Mouse (Mus musculus) heart, adult 8-10 months (tissue): Measurements from ENCODE around the gene Tcf19. TPM values are rescaled to one million over a fixed set of nuclear protein-coding genes. Genes with fewer than 3 reads are reported as not detected.

Experiments
- DNase-seq: peaks from one replicate; pipeline ENCODE4 v3.0.0; 2022; ENCODE audit warnings: low spot score
- total RNA-seq, 4 experiments: library from RNA; stranded (reverse); gene quantifications; 2 replicates each; pipeline ENCODE4 v1.2.4; 2022

The Tcf19 gene
- total RNA-seq: 1 to 10 TPM; 2.1 to 3.3 (median 2.4) TPM

GRCm38 (mm10) chr17:35516652-35517500 is at the start of gene Tcf19, which contains the start of gene Cchcr1:
TSS of gene Tcf19 (minus strand) at chr17:35516824.
TSS of gene Cchcr1 (plus strand) at chr17:35517100.
- peak; percentile 96 for DNase-seq

- no peak for DNase-seq
Measured at GRCm38 (mm10) chr17:35558216-35558615, 41.6 kb upstream of the Tcf19 start.

DNA sequence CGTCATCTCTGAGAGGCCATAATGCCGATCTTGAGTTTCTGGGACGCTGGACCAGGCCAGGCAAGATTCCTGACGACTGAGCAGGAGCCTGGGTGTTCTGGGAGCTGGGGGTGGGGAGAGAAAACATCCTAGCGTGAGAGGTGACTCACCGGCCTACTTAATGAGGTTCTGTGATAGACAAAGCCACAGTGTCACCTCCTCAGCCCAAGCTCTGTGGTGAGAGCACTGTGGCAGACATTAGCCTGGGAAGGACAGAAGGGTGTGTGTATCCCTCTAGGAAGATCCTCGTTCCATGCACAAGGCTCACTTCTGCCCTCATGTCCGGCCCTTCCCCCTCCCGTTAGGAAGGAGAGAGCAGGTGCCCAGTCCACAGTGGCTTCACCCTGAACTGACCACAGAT is 40.7 kb upstream of the Tcf19 start:
- no peak for DNase-seq

GRCm38 (mm10) chr17:35556812-35557211 is 40.2 kb upstream of the Tcf19 start:
- DNase-seq: no peak

- no peak for DNase-seq
Measured at GRCm38 (mm10) chr17:35556186-35556765, 39.7 kb upstream of the Tcf19 start.

GRCm38 (mm10) chr17:35554761-35555397 is 38.3 kb upstream of the Tcf19 start:
- DNase-seq: no peak

- DNase-seq: no peak
Measured at GRCm38 (mm10) chr17:35554321-35554720, 37.7 kb upstream of the Tcf19 start.

DNA sequence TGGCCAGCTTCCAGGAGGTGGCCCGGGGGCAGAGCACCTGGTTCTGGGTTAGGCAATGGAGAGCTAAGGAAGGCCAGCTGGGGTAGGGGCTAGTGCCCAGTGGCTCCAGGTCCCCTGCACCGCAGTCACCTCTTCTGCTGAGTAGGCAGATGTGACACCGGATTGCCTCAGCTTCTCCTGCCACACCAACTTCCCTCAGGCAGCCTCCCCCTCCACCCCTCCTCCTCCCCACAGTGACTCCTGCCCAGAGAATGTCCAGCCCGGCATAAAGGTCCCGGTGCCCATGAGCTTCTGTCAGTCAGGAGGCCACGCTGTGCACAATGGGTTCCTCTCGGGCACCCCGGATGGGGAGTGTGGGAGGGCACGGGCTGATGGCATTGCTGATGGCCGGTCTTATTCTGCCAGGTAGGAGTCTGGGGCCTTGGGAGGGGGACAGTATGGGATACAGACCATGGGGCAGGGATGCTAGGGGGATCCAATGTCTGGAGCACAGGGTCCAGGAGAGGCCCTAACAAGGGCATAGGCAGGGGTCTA is 35.3 kb upstream of the Tcf19 start, which contains the start of gene Cdsn:
Cdsn (plus strand) TSS at position 248 of the 534 bp plus-strand sequence.
- no peak for DNase-seq

DNA sequence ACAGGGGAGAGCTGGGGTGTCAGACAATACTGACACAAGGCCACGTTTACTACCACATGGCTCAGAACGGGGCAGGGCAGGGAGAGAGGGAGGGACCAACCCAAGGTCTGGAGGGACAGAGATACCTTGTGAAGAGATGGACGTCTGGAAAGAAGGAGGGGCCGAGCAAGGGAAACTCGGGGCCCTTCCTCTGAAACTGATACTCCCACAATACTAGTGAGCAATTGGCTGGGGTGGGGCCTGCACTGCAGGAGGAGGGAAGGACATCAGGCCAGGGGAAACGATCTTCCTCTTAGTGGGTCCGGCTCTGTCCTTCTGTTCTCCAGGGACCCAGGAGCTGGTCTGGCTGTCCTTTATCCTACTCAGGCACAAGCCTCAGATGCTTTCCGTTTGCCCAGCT is 34.2 kb upstream of the Tcf19 start:
- DNase-seq: no peak

DNA sequence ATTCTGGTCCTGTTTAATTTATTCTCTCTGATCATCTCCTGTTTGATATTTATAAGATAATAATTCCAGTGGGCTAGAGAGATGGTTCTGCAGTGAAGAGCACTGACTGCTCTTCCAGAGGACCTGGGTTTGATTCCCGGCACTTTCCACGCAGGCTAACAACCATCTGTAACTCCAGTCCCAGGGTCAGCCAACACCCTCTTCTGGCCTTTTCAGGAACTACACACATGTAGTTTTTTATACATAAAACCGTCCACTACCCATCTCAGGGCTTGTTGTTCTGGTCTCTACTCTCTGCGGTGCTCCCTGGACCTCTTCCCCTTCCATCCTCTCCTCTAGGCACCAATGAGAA is 33.5 kb upstream of the Tcf19 start:
- no peak for DNase-seq

- peak; percentile 79 for DNase-seq
Measured at GRCm38 (mm10) chr17:35549437-35550142, 33.0 kb upstream of the Tcf19 start.

DNA sequence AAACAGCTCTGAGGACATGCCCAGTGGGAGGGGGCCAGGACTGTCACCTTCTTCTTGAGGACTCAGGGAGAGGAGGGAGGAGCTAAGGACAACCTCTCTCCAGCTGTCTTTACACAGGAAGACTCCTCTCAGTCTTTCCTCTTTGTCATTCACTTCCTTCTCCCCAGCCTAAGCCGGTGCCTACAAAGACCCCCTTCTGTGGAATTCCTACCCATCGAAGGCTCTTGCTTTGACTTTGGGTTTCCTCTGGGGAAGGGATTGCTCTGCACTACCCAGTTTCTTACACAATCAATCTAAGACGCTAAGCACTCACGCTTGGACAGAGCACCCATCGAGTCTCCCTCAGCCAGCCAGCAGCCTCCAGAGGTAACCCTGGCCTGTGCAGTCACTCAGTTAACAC is 32.0 kb upstream of the Tcf19 start:
- DNase-seq: no peak

GRCm38 (mm10) chr17:35547465-35547864 is 30.8 kb upstream of the Tcf19 start:
- no peak for DNase-seq

GRCm38 (mm10) chr17:35544680-35545079 is 28.1 kb upstream of the Tcf19 start:
- peak; percentile 23 for DNase-seq

DNA sequence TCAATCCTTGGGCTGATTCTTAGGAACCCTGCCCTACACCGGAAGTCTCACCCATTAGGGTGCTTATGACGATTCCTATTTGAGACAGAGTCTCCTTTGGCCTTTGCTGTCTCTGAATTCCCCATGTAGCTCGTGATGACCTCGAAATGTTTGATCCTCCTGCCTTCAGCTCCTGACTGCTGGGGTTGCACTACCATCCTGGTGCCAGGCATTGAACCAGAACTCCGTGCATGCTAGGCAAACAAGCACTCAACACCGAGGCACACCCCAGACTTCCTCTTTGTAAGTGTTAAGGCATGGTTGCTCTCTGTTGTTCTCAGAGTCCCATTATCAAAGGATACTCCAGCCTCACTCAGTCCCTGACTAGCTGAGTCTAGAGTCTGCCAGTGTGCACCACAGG is 27.4 kb upstream of the Tcf19 start:
- no peak for DNase-seq

- DNase-seq: no peak
Measured at GRCm38 (mm10) chr17:35543412-35543861, 26.8 kb upstream of the Tcf19 start.

- no peak for DNase-seq
Measured at GRCm38 (mm10) chr17:35542761-35543411, 26.3 kb upstream of the Tcf19 start.

GRCm38 (mm10) chr17:35539540-35539939 is 22.9 kb upstream of the Tcf19 start:
- DNase-seq: no peak

DNA sequence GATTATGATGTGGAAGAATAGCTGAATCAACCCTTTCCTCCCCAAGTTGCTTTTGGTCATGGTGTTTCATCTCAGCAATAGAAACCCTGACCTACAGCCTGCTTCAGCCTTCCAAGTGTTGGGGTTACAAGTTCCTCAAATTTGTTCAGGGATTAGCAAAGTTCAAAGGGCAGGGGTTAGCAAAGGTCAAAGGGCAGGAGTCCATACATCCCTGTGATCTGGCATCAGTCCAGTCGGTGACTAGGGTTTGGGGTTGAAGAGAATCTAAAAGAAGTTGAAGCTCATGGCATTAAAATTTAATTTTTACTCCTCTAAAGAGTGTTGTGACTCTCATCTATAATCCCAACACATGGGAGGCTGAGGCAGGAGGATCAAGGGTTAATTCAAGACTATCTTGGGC is 21.9 kb upstream of the Tcf19 start:
- no peak for DNase-seq

- no peak for DNase-seq
Measured at GRCm38 (mm10) chr17:35537421-35537820, 20.8 kb upstream of the Tcf19 start.

- peak; percentile 67 for DNase-seq
Measured at GRCm38 (mm10) chr17:35534343-35534742, 17.7 kb upstream of the Tcf19 start.
